Mouse (Mus musculus) right cerebral cortex, adult 2 months (tissue): ENCODE data around the gene Map7.

Source experiments
- DNase-seq, 2 experiments: peaks; one replicate each; pipeline ENCODE4 v3.0.0; 2021 to 2022; ENCODE audit warnings: low spot score in 2 of 2

Map7 gene

DNA sequence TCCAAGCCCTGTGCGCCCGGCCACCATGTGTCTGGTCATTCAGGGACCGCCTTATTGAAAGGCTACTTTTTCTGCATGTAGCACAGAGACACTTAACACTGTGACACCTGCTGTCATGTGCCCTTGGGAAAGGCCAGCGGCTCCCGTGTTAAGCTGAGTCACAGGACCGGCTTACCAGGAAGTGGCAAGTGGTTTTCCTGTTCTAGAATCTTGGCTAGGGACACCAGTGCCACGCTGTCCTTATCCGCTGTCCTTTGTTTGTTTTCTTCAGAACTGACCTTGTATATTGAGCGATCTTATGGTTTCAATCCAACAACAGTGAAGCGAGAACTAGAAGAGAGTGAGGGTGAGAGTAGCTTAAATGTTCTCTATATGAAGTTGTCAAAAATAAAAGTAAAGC is 85.2 kb downstream of the Map7 start:
- no peak for DNase-seq

DNA sequence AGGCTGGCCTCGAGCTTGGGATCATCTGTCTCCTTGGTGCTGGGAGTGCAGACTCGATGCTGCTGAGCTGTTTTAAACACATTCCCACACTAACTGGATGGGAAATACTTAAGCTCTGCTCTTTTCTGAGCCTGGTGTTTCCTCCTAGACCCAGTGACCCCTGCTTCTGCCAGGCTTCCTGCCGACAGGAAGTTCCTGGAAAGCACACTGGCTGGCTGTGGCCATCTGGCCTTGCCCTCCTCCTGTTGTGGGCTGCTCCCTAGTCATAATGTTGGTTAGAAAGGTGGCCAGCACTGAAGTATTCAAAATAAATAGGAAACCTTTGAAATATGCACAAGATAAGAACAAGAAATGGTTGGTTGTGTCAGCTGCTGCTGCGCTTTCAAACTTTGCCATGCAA is 86.2 kb downstream of the Map7 start:
- no peak for DNase-seq

DNA sequence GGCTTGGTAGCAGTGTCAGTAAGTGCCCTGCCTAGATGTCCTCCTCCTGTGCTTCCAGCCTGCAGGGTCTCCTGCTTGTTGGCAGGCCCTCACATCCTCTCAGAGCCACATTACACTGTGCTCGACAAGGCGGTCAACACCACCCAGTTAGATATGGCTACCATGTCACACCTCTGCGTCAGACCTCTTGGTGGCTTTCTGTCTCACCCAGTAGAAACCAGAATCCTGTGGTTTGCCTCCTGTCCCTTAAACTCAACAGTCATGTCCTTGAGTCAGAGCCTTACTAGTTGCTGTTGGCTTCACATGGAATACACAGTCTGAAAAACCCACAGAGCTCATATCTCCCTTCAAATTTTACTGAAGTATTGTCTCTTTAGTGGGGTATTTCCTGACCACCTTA is 87.4 kb downstream of the Map7 start:
- DNase-seq, result no peak

DNA sequence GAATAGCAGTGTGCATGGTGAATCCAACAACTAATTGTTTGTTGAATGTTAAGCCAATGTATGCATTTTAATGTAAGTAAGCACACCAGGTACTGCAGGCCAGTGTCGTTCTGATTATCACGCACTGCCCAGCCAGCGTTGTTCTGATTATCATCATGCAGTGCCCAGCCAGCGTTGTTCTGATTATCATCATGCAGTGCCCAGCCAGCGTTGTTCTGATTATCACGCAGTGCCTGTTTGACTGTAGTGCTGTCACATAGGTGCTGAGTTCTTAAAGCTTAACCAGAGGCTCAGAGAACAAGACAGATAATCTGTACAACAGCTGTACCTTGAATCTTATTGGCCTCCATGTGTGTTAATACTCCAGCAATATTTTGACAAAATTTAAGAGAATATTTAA is 88.0 kb downstream of the Map7 start:
- no peak for DNase-seq

DNA sequence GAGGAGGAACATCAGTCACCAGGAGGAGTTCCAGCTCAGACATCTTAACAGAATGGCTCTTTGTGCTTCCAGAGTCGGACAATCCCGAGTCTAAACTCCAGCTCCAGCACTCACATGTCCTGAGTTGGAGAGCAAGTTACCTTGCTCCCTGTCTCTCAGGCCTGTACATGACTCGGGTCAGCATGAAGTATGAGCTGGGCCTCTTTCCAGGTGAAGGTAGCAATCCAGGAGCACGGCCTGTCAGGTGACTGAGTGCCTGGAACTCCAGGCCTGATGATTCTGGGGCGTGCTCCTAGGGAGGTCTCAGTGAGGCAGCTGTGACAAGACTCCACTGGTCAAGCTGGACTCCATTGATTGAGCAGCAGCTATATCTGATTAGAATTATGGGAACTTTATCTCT is 90.0 kb downstream of the Map7 start:
- DNase-seq, result no peak

DNA sequence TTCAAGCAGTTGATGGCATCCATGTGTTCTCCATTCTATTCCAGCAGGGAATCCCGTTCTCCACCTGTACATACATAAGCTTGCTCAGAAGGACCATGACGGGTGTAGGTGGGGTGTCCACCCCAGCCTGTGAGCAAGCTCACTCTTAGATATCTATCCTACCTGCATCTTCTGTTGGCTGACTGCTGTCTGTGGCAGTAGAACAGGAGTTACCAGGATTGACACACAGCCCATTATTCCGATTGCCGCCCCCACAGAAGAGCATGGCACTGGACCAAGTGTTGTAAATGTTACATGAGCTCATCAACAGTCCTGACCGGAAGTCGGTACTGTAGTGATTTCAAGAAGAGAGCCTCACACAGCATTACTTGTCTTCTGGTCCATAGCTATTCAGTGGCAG is 92.6 kb downstream of the Map7 start:
- DNase-seq, result peak; percentile 28 to 37

DNA sequence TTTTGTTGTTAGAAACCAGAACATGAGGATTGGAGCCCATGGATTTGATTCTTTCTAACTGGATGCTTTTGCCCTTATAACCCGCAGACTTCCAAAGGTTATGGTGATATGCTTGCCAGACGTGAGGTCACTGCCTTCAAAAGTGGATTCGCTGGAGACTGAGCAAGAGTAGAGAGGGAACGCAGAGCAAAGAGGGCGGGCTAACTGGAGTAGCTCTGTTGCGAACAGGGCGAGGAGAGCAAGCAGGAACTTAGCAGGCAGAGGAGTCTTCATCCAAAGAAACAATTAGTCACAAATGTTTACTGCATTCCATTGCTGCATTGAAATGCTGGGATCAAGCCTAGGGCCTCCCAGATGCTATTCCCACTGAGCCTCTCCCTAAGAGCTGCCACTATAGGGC is 95.0 kb downstream of the Map7 start:
- no peak for DNase-seq

DNA sequence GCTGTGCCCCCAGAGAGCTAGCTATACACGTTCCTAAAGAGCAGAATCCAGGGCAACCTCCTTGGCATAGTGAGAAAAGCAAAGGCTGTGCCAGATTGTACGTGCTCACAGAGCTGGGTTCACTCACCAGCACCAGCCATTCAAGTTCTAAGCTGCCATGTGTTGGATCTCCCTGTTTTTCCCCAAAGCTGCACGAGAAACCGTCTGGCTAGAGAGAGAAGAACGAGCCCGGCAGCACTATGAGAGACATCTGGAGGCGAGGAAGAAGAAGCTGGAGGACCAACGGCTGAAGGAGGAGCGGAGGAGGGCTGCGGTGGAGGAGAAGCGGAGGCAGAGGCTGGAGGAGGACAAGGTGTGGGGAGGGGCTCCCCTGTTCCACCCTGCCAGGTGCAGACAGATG is 96.8 kb downstream of the Map7 start:
- DNase-seq, result peak in 1 of 2 experiments; percentile 43

DNA sequence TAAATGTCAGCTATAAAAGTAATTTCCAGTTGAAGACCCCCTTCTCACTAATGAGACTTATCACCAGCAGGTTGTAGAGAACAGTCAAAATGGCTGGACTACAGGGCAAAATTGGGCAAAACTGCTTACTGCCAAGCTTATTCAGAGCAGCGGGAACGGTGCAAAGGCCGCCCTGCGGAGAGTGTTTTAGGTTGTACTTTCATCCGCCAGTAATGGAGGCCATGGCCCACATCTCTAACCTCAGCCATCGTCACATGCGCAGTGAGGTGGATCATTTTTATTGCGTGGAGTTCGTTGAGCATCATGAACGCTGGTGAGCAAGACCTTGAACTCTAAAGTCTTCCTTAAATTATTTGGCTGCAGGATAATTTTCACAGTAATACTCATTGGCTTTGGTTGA is 100.8 kb downstream of the Map7 start:
- DNase-seq, result no peak

DNA sequence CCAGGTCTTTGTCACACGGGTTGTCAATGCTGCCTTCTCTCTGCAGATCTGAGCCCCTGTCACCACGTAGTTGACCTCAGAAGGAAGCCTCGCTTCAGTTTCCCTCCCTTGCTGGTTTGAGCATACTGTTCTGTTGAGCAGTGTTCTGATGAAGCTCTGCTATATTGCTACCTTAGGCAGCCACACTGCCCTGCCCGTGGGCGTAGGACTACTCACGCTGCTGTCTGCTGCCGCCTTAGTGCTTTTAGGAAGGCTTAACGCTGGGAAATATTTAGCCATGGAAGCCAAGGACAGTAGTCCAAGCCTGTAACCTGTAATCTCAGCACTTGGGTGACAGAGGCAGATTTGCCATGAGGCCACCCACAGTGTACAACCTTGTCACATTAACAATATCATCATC is 107.3 kb downstream of the Map7 start:
- peak; percentile 36 to 37 for DNase-seq

DNA sequence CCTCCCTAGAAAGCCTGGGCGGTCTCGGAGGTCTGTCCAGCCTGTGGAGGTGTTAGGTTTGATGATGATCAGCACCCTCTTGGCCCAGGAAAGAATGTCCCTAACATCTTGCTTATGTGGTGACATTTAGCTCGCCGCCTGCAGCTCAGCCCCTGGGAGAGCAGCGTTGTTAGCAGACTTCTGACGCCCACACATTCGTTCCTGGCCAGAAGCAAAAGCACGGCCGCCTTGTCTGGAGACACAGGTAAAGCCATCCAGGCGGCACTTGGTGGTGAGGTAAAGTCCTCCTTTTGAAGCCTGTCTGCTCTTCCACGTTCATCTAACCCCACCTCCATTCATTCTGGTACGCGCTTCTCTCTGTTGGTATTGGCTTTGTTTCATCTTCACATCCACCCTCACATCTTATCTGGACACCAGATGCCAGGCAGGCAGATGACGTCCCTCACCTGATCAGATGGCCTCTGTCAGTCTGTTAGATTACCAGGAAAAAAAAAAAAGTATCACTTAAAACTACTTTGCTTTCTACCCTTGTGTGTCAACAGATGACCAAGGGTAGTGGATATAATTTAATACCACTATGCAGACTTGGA is 108.9 kb downstream of the Map7 start:
- peak; percentile 37 to 39 for DNase-seq

DNA sequence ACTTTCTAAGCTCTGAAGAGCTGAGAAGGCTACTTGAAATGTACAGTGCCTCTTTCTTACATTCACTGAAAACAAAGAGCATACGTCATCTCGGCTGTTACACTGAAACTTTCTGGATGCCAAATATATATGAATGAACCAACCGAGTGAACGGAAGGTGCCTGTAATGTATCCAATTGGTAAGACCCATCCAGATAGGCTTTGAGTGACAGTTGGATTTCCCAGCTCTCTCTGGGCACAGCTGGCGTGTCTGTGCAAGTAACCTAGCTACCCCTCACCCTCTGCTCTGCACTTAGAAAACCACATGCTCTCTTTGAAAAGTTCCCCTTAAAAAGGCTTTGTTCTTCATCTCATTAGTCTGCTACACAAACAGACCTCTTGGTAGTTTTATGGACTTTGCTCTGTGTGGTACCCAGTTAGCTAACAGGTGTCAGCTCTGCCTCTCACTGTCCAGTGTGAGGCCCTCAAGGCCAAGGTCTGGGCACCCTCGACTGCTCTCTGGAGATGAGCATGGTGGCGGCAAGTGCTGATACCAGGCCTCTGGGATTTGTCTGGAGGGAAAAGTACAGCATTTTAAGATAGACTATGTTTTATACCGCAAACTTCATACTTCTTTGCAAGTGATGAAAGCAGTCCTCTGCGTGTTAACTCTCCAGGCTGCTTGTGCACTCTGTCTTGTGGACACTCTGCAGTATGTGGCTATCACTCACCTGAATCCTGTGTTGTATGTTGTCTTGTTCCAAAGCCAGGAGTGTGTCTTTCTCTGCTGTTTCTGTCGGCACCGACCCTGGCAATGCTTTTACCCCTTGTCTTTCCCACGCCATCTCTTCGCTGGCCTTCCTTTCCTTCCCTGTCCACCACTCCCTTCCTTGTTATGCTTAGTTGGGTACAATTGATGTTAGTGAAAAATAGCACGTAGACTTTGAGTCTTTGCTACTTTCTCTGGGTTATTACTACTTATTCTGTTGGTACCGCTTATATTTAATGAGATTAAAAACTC is 109.8 kb downstream of the Map7 start:
- DNase-seq, result no peak

DNA sequence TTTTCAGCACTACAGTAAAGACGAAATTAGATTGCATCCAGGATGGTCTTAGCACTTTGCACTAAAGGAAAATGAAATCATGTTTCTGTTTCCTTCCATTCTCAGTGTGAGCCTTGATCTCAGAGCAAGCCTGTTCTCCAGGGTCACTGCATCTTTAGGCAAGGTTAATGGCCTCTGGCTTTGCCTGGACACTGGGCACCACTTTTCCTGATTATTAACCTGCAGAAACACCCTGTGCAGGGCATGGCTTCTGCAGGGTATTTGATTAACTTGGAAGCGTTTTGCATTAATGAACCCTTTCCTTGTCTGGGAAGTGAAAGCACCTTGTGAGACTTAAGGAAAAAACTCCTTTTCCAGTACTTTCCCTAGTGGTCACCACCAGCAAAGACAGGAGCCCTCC is 111.2 kb downstream of the Map7 start:
- DNase-seq, result no peak

DNA sequence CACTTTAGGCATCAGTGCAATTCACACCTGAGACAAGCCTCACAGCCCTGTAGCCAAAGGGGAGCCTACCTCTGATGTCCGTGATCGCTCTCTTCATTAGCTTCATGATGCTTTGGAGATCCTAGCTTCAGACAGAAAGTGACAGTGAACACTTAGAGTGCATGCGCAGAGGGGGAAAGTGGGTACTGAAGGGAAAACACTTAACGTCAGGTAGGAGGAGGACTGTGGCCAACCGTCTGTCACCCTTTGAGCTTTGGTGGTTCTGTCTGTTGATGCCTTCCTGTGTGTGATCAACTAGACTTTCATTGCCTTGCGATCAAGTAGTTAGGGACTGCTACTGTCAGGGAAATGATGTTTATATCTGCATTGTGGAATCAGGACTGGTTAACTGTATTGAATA is 114.6 kb downstream of the Map7 start:
- DNase-seq, result no peak

DNA sequence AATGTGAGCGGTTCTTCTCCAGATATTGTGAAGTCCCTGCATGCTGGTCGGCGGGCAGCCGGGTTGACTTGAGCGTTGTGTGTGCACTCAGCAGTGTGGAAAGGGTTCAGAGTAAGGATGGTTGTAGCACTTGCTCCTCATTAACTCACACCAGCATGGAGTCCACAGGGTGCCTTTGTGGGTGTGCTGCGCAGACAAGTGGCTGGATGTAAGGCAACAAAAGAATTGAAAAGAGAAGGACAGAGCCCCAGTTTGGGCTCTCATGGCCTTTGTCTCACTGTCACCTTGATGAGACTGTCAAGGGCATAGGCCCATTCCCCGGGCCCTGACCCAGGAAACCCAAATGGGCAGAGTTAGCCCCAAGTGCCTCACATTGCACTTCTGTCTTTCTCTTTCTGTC is 116.2 kb downstream of the Map7 start:
- DNase-seq, result no peak

DNA sequence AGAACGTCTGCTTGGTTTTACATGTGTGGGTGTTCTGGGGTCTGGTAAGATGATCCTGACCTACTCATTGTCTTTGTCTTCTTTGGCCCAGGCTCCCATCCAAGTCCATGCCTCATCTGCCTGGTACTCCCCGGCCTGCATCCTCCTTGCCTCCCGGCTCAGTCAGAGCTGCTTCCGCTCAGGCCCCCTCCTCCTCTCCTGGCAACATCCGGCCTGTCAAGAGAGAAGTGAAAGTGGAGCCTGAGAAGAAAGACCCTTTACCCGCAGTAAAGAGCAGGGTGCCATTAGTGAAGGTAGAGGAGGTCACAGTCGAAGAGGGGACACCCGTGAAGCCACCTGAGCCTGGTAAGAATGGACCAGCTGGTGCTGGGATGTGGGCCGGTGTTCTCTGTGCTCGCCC is 118.8 kb downstream of the Map7 start:
- no peak for DNase-seq

DNA sequence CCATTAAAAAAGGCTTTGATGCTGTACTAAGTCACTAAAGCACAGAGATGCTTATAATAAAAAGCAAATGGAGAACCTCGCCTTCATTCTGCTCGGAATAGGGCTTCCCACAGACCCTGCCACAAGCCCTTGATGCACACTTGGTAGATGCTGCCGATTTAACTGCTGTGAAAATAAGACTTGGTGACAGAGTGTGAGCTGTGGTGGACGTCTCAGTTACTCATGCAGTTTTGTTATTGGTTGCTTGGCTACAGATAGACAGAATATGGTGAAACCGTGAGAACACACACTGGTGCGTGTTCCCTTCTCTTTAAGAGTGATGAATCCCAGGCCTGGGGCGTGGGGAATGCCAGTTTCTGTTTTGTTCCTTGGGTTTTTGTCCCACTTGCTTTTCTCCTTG is 120.7 kb downstream of the Map7 start:
- no peak for DNase-seq

DNA sequence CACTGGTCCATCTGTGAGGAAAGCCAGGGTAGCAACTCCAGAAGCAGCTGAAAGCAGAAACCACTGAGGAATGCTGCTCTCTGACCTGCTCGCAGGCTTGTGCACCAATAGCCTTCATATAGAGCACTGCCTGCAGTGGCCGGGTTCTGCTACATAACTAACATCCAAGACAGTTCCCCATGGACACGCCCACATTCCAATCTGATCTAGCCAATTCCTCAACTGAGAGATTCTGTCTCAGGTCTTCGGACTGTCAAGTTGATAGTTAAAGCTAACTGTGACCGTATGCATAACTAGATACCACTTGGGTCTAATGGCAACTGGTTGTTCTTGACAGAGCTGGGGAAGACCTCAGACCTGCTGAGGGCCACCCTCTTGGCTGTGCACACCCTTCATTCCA is 124.1 kb downstream of the Map7 start:
- DNase-seq, result no peak

DNA sequence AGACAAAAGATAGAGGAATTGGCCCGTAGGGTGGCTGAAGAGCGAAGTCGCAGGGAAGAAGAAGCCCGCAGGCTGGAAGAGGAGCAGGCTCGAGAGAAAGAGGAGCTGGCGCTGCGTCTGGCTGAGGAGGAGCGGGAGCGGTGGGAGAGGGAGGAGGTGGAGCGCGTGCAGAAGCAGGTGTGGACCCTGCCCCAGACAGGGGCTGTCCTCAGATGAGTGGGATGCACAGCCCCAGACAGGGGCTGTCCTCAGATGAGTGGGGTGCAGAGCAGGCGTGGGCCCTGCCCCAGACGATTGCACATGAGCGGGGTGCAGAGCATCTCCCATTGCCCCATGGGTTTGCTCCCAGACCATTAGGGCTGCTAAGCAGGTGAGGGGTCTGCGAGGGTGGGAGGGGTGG is 125.0 kb downstream of the Map7 start:
- no peak for DNase-seq

DNA sequence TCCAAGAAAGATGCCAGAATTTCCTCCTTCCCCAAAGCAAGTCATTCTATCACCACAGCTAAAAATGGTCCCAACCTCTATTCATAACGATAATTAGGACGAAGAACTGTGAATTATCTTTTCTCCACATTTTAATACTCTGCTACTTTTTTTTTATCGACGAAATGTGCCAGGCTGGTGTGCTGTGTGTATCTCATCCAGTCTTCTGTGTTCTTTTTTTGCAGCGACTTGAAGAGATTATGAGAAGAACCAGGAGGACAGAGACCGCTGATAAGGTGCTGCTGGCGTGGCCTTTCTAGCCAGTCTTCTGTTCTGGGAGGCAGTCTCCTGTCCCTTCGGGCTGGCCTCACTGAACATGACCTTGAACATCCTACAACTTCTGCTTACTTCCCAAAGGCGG is 125.8 kb downstream of the Map7 start:
- no peak for DNase-seq

DNA sequence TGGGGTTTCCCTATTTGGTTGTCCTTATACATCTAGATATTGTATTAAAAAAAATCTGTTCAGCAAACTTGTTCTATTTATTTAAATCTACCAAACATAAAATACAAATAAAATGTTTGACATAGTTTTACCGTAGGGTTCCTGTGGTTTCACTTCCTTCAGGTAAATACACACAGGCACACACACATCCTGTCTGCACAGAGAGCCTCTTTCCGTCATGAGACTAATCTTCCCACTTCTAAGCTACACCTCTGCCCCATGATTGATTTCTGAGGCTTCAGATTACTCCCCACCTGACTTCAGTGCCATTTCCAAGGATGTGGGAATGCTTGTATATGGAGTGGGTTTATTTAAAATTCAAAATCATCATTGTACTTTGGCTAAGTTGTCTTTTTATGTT is 133.2 kb downstream of the Map7 start:
- no peak for DNase-seq

DNA sequence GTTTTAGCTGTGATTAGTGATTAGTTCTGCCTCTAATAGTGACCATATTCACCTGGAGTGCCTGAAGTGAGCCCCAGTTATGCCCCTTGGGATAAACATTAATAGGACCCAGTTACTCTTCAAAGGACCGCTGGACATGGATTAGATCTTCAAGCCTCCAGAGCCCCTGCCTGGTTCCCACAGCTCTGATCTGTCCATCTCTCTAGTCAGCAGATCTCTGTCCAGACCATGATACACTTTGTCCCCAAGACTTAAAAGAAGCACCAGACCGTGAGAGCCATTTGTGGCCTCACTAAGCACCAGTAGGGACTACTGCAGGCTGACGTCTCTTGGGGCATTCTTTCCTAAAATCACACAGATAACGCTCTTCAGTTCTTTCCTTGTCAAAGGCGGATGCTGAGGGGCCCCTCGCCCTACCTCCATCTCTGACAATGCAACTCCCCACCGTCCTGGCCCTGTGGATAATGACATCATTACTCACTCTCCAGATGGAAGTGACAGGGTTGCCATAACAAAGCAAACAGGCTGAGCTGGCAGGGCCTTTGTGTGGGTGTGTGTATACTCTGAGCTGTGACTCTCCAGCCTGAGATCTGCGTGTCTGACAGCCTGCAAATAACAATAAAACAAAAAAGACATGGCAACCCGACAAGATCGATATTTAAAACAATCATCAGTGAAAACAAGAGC is 137.2 kb downstream of the Map7 start:
- peak; percentile 62 to 74 for DNase-seq
